Mouse (Mus musculus) spleen, adult 2 months (tissue): ENCODE data around the gene Pam. TPM values are rescaled to one million over a fixed set of nuclear protein-coding genes. Genes with fewer than 3 reads are reported as not detected.

ENCODE experiments used
- DNase-seq, 2 experiments: peaks; one replicate each; pipeline versions ENCODE4 v3.0.0 to v3.0.0-alpha.2; 2012 to 2021; ENCODE audit warnings: low spot score in 2 of 2, low read depth in 1 of 2
- H3K27ac ChIP-seq: fragments of 200-500 bp; 2 replicates; pipeline ENCODE4 v1.5.1; 2012; ENCODE audit warnings: low read length, inconsistent platforms; ENCODE audit not compliant: insufficient read depth
- H3K27me3 ChIP-seq: fragments of 200-500 bp; 2 replicates; pipeline ENCODE4 v1.6.1; 2012; ENCODE audit warnings: mild to moderate bottlenecking, moderate library complexity, low read length, inconsistent platforms; ENCODE audit not compliant: control insufficient read depth, insufficient read depth
- H3K36me3 ChIP-seq: fragments of 200-500 bp; 2 replicates; pipeline ENCODE4 v1.6.1; 2012; ENCODE audit warnings: mild to moderate bottlenecking, low read length, inconsistent platforms; ENCODE audit not compliant: control insufficient read depth, insufficient read depth
- H3K4me1 ChIP-seq: fragments of 200-500 bp; 2 replicates; pipeline ENCODE4 v1.6.1; 2011; ENCODE audit warnings: inconsistent platforms; ENCODE audit not compliant: control insufficient read depth, insufficient read depth, insufficient read length
- H3K4me3 ChIP-seq: fragments of 200-500 bp; 2 replicates; pipeline ENCODE4 v1.5.1; 2011; ENCODE audit warnings: mild to moderate bottlenecking, inconsistent platforms; ENCODE audit not compliant: insufficient read depth, insufficient read length; ENCODE audit errors: extremely low read depth
- CTCF ChIP-seq: fragments of 200-500 bp; IDR thresholded peaks from 2 replicates; pipeline ENCODE4 v1.5.1; 2011; ENCODE audit warnings: mild to moderate bottlenecking, inconsistent platforms; ENCODE audit not compliant: insufficient read depth, insufficient read length, insufficient replicate concordance; ENCODE audit errors: extremely low read depth
- POLR2A ChIP-seq: fragments of 200-500 bp; IDR thresholded peaks from 2 replicates; pipeline ENCODE4 v1.6.1; 2011; ENCODE audit warnings: low read depth, low read length, inconsistent platforms
- WGBS: fragments of 180-500 bp; shearing (Covaris S2); methylation state at CpG from one replicate; pipeline ENCODE4 v1.1.7; 2018; 5-methylcytosine and 5-hydroxymethylcytosine counted together
- polyA plus RNA-seq: library from polyadenylated mRNA; depleted of rRNA; stranded (reverse); fragments of >200 nt; gene quantifications from 2 replicates; pipeline ENCODE4 v1.2.3, GENCODE M21; 2012

Pam gene
- polyA plus RNA-seq, 1 experiment: 22.8 TPM

DNA sequence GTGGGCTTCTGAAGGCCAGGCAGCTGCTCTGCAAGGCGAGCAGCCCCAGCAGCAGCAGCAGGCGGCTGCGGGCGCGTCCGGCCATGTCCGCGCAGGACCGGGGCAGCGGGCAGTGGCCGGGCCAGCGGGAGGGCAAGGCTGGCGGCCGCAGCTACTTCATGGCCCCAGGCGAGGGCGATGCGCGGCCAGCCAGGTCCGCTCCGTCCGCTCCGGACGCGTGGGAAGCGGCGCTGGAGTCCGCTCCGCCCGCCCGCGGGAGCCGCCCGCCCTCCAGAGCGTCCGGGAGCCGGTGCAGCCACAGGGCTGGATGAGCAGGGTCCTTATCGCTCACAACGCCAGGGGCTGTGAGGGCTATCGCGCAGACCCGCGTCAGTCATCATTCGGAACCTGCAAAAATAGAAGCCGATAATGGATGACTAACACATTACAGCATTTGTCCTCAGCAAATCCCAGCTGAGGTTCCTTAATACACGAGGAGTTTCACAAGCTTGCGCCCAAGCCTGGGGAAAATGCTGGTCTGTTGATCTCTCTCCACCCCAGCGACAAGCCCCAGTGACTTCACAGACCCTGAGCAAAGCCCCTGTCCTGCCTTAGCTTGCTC lies 118.5 kb downstream of the Pam start:
- DNase-seq: peak in 1 of 2 experiments; percentile 4
- Histone ChIP-seq H3K27me3 (no peaks in the 10 kb centered on the region), H3K4me1 (no peaks in the 10 kb centered on the region), H3K36me3 (no peaks in the 10 kb centered on the region), H3K4me3 (peak overlapping the region; percentile 28; the same call in 1 of the 2 replicates), H3K27ac (no peak overlapping the region)
- TF ChIP-seq POLR2A (no peak), CTCF (no peak)
- WGBS: 4% methylated on average over 43 of the region's 47 CpGs

GRCm38 (mm10) chr1:97976072-97976471 lies 119.4 kb downstream of the Pam start:
- Histone ChIP-seq H3K27me3 (no peaks in the 10 kb centered on the region), H3K27ac (no peak overlapping the region), H3K4me3 (no peak overlapping the region), H3K36me3 (no peaks in the 10 kb centered on the region), H3K4me1 (no peaks in the 10 kb centered on the region)
- no peak for TF ChIP-seq CTCF
- TF ChIP-seq POLR2A: no peak
- 83% methylated on average over 13 of the region's 13 CpGs for WGBS
- no peak for DNase-seq

- TF ChIP-seq CTCF (no peak), POLR2A (no peak)
- WGBS: 87% methylated on average over 11 of the region's 11 CpGs
These were observed 120.5 kb downstream of the Pam start for GRCm38 (mm10) chr1:97974968-97975367.

DNA sequence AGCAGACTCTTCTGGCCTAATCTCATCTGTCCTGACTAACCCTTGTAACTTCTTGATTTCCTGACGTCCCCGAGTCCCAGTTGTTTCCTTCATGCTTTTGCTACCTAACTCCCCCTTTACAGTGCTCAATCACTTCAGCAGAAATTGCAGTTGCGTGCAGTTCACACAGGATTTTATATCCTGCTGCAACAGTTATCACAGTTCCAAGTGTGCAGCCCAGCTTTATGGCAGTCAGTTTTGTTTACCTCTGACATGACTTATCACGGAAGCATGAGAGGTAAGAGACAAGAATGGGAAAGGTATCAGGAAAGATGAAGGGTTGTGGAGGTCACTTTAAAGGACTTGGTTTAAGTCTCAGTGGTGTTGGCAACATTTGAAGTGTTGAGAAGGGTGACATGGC lies 125.7 kb downstream of the Pam start:
- no peak for TF ChIP-seq CTCF
- no peak for TF ChIP-seq POLR2A
- H3K27me3 ChIP-seq: no peaks in the 10 kb centered on the region
- no peak overlapping the region for H3K4me3 ChIP-seq
- WGBS: 93% methylated on average over 4 of the region's 4 CpGs
- no peaks in the 10 kb centered on the region for H3K4me1 ChIP-seq
- no peaks in the 10 kb centered on the region for H3K36me3 ChIP-seq
- no peak overlapping the region for H3K27ac ChIP-seq
- DNase-seq: no peak

More at GRCm38 (mm10) chr1:97974968-97975367, 120.5 kb downstream of the Pam start:
- Histone ChIP-seq H3K4me1 (no peaks in the 10 kb centered on the region), H3K4me3 (no peak overlapping the region), H3K27me3 (no peaks in the 10 kb centered on the region), H3K36me3 (no peaks in the 10 kb centered on the region), H3K27ac (no peak overlapping the region)
- DNase-seq: no peak

DNA sequence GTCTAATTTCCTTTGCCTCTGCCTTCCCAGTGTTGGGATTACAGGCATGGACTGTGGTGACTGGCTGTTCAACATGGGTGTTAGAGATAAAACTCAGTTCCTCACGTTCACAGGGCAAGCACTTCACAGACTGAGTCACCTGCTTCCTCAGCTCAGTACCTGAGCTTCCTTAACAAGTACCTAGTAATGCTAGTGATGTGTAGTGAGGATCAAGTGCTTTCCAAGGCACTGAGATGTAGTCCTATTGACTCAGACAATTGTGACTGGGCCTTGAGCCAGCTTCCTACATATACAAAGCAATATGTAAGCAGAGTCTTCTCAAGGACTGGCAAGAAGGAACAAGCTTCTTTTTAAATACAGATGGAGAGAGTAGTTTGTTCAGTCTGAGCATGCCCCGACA lies 131.7 kb downstream of the Pam start:
- no peaks in the 10 kb centered on the region for H3K36me3 ChIP-seq
- H3K4me3 ChIP-seq: no peak overlapping the region
- TF ChIP-seq POLR2A: no peak
- no peak for TF ChIP-seq CTCF
- no peaks in the 10 kb centered on the region for H3K27me3 ChIP-seq
- DNase-seq: no peak
- WGBS: 75% methylated on average over 2 of the region's 2 CpGs
- H3K4me1 ChIP-seq: no peaks in the 10 kb centered on the region
- no peak overlapping the region for H3K27ac ChIP-seq

DNA sequence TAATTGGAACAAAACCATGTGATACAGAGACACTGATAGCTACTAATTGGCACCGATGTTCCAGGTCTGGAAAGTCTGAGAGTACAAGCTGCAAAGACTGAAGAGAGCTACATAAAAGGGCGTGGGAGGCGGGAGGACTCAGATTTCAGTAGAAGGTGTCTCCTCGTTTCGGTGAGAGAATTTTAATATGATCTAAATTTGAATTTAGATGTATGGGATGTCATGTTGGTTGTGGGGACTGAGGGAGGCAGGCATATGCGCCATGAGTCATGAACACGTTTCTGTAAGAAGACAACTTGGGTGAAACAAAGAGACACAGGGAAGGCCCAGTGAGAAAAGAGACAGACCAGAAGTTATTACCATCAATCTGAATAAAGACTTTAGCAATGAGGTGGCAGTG lies 133.3 kb downstream of the Pam start:
- no peaks in the 10 kb centered on the region for H3K36me3 ChIP-seq
- H3K27me3 ChIP-seq: no peaks in the 10 kb centered on the region
- TF ChIP-seq CTCF (no peak), POLR2A (no peak)
- no peak overlapping the region for H3K27ac ChIP-seq
- 91% methylated on average over 7 of the region's 7 CpGs for WGBS
- no peak overlapping the region for H3K4me3 ChIP-seq
- no peak for DNase-seq
- no peaks in the 10 kb centered on the region for H3K4me1 ChIP-seq

DNA sequence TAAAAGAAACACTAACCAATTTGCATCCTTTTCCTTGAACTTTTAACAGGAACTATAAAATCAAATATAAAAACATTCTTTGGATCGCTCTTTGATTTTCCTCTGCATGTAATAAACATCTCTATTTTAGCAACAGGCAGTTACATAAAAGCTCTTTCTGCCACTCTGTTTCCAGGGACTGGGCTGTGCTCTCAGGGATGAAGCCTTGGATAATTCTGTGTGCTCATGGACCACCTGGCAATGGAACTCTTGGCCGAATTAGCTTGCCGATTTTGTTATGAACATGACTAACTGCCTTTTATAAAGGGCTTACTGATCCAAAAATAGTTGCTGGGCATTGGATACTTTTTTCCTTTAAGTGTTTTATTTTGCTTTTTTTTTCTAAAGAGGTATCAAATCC lies 134.8 kb downstream of the Pam start:
- no peaks in the 10 kb centered on the region for H3K36me3 ChIP-seq
- no peaks in the 10 kb centered on the region for H3K27me3 ChIP-seq
- TF ChIP-seq POLR2A (no peak), CTCF (no peak)
- H3K27ac ChIP-seq: no peak overlapping the region
- H3K4me3 ChIP-seq: no peak overlapping the region
- DNase-seq: no peak
- 90% methylated on average over 3 of the region's 3 CpGs for WGBS
- no peaks in the 10 kb centered on the region for H3K4me1 ChIP-seq
